Mouse (Mus musculus): ENCODE data around the gene Plxnb3.

DNA sequence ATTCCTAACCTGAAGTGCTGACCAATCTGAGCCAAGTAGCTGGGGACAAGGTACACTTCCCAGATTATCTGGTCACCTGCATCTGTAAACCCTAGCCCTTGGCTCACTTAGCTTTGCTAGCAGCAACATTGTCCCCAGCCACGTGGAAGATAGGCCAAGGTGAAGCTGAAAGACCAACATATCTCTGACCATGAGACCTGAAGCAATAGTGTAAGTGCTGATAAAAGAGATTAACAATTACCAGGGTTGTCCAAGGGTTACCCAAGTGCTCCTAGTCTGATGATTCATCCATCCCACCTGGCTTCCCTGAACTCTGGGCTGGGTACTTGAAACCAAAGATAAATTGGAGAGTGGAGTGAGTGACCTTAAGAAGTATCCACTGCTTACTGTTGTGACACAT is 26.0 kb upstream of the Plxnb3 start:
- no peak for TF ChIP-seq POLR2A (IDR thresholded peaks at IDR 0.05; ENCODE audit: borderline replicate concordance, low read depth, low read length)
- TF ChIP-seq CTCF (IDR thresholded peaks at IDR 0.05; ENCODE audit: low read depth, low read length), result no peak
